Mouse (Mus musculus): ENCODE measurements around the gene Kcng1. TPM values are rescaled to one million over a fixed set of nuclear protein-coding genes. Genes with fewer than 3 reads are reported as not detected.

Kcng1 gene
- total RNA-seq, 2 experiments from 2014 or later: 34.1 to 43.2 TPM

- peak; percentile 51 to 57 for DNase-seq (ENCODE audit: low spot score in 2 of 2)
- intact Hi-C loops (cut with DNase I): loop anchor here (1.0 kb wide), 1 partner anchor 22 kb away; the partner anchor contains the start of gene Adnp
These were observed 52.2 kb downstream of the Kcng1 start for GRCm38 (mm10) chr2:168229116-168230025.

GRCm38 (mm10) chr2:168223326-168223725 is 58.2 kb downstream of the Kcng1 start:
- DNase-seq (ENCODE audit: low spot score in 2 of 2): no peak
- intact Hi-C loops (cut with DNase I): no loop called here

- DNase-seq (ENCODE audit: low spot score in 2 of 2): no peak
- intact Hi-C loops (cut with DNase I): no loop called here
These were observed 67.6 kb downstream of the Kcng1 start for GRCm38 (mm10) chr2:168213788-168214397.

Other genes starting within 250 kb of the Kcng1 start
- 1 to 10 TPM; 5.0 to 5.2 TPM for gene Pard6b, start 200.7 kb downstream of the Kcng1 start, total RNA-seq (2021)
- gene Adnp, start 74.6 kb downstream of the Kcng1 start, total RNA-seq (2021): 10 to 100 TPM; 79.6 to 83.3 TPM
- gene Gm20716, start 51.4 kb downstream of the Kcng1 start, total RNA-seq (2021): 10 to 100 TPM; 33.6 to 38.8 TPM
- 10 to 100 TPM; 54.6 to 55.4 TPM for gene Dpm1, start 51.1 kb downstream of the Kcng1 start, total RNA-seq (2021)
- 10 to 100 TPM; 15.4 to 16.6 TPM for gene Mocs3, start 51.1 kb downstream of the Kcng1 start, total RNA-seq (2021)

Measured in left cerebral cortex, postnatal 25 days (tissue).